Mouse (Mus musculus) ZHBTc4 (cell line): ENCODE measurements around the gene Rin1.
"Not testable (repeated sequence)": the region's sequence is repeated elsewhere in the genome, so short reads cannot be mapped to it uniquely, and the experiment has no call there.

Experiments used
- DNase-seq: peaks from one replicate; pipeline ENCODE4 v3.0.0-alpha.2; 2011; ENCODE audit warnings: low read depth, low spot score

Rin1 gene

DNA sequence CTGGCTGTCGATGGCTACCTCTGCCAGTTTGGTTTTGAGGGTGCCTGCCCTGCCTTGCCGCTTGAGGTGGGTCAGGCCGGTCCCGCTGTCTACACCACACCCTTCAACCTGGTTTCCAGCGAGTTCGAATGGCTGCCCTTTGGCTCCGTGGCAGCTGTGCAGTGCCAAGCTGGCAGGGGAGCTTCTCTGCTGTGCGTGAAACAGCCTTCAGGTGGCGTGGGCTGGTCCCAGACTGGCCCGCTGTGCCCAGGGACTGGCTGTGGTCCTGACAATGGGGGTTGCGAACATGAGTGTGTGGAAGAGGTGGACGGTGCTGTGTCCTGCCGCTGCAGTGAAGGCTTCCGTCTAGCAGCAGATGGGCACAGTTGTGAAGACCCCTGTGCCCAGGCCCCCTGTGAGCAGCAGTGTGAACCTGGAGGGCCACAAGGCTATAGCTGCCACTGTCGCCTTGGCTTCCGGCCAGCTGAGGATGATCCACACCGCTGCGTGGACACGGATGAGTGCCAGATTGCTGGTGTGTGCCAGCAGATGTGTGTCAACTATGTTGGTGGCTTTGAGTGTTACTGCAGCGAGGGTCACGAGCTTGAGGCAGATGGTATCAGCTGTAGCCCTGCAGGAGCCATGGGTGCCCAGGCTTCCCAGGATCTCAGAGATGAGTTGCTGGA is 18.4 kb downstream of the Rin1 start:
- DNase-seq, result no peak

DNA sequence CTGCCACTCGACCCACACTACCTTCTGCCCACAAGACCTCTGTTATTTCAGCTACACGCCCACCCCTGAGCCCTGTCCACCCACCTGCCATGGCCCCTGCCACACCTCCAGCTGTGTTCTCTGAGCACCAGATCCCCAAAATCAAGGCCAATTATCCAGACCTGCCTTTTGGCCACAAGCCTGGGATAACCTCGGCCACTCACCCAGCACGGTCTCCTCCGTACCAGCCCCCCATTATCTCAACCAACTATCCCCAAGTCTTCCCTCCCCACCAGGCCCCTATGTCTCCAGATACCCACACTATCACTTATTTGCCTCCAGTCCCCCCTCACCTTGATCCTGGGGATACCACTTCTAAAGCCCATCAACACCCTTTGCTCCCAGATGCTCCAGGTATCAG is 19.2 kb downstream of the Rin1 start:
- no peak for DNase-seq

DNA sequence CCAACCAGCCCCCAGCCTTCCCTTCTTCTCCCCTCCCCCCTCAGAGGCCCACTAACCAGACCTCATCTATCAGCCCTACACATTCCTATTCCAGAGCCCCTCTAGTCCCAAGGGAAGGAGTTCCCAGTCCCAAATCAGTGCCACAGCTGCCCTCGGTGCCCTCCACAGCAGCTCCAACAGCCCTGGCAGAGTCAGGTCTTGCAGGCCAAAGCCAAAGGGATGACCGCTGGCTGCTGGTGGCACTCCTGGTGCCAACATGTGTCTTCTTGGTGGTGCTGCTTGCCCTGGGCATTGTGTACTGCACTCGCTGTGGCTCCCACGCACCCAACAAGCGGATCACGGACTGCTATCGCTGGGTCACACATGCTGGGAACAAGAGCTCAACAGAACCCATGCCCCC is 19.7 kb downstream of the Rin1 start:
- DNase-seq, result no peak

DNA sequence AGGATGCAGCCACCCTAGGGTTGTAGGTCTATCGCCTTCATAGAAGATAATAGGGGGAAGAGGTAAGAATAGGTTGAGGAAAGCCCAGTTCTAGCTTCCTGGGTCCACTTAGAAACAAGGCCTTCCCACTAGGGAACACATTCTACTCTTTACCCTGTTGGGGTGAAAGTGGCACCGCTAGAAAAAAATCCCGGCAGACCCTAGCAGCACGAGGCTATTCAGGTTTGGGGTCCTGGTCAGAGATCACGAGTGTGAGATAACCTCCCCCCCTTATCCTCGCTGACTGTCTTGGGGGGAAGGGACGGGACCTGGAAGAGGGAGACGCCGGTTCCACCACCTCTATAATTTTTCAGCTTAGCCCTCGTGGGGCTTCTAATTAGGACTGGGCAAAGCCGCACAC is 20.8 kb downstream of the Rin1 start:
- no peak for DNase-seq

DNA sequence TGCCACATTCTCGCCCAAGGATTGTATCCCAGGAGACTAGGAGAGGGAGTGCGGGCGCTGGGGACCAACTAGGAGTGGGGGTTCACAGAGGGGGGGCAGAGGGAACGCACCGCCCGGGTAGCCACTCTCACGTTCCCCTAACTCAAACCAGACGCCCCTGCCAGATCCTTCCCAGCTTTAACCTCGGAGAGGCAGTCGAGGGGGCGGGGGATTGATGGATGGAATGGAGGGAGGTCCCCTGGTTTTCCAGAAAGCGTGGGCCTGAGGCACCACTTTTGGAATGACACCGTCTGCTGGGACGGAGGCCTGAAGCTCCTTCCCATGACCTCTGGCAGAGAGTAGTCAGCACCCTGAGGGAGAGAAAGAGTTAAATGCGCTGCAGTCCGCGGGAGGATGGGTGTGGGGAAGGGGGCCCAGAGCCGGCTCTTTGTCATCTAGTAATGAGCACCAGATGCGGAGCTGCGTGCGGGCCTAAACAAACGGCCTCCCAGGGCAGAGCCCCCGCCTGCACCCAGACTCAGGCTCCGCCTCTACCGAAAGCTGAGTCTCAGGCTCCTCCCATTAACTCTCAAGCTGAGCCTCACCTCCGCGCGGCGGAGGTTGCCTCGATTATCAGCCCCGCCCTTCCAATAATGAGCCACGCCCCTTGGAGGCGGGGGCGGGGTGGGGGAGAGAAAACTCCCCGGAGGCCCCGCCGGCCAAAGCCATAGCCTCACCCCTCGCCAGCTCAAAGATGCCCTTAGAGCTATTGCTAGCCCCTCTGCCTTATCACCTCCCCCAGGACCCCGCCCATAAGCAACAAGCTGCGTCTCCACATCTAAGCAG is 21.5 kb downstream of the Rin1 start:
- peak; percentile 98 for DNase-seq

DNA sequence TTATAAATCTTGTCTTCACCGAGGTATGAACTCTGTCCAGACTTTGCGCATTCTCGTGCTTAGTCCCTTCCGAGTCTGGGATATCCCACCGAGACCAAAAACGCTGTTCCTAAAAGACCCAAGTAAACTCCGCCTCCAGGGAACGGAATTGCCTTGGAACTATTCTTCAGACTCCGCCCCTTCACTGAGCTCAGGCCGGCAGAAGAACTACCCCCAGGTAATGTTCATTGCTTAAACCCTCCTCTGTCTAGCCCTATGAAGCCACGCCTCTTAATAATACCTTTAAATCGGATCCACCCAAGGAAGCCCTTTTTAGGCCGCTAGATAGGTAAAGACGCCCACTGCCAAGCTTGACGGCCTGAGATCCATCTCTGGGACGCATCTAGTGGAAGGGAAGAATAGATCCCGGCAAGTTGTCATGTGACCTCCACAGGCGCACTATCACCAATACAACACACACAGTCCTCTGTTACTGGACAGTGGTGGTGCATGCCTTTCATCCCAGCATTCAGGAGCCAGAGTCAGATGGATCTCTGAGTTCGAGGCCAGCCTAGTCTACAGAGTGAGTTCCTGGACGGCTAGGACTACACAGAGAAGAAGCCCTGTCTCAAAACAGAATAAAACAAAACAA is 22.2 kb downstream of the Rin1 start:
- DNase-seq, result peak; percentile 90

DNA sequence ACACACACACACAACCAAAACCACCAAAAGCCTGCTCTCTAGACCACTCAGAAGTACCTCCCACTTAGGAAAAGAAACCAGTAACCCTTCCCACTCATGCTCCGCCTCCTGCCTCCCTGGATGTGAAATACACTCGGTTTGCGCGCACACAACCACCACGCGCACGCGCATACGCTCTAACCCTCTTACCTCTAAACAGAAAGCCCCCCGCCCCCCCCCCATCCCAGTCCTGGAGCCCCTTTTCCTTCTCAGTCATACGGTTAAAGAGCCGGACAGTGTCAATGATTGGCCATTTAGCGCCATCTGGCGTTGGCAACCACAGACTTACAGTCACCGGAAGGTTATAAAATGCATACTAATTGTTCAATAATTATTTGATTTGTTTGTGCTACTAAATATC is 22.7 kb downstream of the Rin1 start:
- DNase-seq, result peak; percentile 88

DNA sequence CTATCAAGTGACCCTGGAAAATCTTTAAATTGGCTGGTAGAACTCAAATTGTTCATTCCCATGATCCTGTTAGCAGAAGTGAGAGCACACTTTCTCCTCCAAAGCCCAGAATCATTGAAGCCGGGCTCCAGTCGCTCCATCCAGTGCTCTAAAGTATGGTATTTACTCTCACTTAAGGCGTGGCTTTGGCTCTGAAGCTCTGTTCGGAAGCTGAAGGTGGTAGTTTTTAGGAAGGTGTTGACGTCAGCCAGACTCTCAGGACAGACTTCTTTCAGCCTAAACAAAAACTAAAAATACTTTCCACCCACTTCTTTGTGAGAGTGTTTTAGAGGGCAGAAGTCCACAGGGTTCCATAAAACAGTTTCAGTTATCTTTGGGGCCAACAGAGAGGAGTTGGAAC is 23.2 kb downstream of the Rin1 start:
- no peak for DNase-seq

DNA sequence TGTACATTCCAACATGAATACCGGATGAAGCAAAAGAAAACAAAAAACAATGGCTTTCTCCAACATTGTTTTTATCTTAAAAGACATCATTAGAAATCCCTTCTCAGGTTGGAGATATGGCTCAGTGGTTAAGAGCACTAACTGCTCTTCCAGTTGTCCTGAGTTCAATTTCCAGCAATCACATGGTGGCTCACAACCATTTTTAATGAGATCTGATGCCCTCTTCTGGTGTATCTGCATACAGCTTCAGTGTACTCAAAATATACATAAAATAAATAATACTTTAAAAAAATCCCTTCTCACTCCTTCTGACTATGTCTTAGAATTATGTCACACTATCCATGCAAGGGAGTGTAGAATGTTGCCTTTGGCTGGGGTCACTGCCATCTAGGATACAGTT is 29.0 kb downstream of the Rin1 start:
- DNase-seq, result no peak

DNA sequence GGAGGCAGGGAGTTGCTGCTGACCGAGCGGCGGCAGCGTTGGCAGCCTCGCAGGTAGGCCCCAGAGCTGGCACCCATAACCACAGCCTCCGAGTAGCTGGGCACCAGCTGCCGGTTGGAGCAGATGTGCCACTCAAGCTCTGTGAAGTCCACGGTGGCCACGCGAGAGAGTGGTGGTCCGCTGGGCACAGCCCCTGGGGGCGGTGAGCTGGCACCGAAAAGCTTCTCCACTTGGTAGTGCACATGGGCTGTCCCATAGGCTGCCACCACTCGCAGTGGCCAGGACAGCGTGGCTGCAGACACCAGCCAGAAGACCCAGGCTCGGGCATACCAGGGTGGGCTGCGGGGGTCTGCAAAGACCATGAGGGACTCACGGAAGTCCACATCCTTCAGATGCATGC is 31.7 kb downstream of the Rin1 start:
- no peak for DNase-seq

DNA sequence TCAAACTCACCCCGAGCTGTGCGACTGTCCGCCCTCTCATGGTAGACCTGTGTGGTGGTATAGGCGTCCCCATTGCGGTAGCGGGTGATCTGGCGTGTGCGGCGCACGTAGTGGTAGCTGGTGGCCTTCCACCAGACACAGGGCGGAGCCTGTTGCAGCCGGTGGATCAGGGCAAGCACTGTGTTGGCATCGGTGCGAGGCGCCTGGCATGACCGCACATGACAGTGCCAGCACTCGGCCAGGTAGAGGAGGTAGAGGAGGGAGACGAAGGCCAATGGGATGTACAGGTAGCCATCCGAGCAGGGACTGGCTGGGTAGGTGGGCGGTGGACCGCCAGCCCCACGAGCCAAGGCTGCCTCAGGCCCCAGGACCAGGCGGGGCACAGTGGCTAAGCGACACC is 32.3 kb downstream of the Rin1 start:
- DNase-seq, result peak; percentile 61

DNA sequence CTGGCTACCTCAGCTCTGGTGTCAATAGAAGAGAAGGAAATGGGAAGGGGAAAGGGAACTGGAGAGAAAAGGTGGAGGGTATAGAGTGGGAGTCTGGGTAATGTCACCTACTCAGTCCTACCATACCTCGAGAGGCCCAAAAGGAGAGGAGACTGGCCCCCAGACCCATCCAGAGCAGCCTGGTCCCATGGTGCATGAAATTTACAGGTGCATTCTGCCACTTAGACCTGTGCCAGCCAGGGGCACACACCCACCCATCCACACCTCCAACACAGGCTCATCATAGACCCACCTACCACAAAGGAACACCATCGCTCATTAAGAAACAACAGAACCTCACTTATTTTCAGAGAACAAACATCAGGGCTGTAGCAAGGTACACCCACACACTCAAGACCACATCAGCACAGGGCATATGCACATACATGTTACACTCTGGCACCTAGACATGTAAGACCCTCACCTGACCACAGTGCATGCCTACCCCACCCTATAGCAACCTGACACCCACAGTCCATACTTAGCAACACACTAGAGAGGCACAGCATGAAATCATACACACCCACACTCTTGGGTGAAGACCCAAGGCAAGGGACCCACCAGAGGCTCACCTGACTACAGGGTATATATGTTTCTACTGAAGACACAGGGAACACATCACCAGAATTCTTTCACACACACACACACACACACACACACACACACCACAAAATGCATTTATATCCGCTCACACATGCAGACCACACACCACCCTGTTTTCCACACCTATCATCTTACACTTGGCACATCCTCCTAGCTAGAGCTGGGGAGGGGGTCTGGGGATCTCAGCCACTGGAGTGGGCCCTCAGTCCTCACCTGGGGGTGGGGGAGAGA is 33.9 kb downstream of the Rin1 start:
- DNase-seq, result no peak

DNA sequence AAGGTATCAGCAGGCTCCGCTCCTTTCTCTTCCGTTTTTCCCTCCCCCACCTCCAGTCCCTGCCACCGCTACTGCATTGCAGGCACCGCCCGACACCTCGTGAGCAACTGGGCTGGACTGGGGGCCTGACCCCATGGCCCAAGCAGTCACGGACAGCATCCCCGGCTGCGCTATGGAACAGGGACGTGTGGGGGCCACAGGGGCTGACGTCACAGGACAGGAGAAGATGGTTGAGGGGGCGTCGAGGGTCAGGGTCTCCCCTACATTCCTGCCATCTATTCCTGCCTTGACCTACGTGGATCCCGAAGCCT is 34.5 kb downstream of the Rin1 start:
- no peak for DNase-seq

DNA sequence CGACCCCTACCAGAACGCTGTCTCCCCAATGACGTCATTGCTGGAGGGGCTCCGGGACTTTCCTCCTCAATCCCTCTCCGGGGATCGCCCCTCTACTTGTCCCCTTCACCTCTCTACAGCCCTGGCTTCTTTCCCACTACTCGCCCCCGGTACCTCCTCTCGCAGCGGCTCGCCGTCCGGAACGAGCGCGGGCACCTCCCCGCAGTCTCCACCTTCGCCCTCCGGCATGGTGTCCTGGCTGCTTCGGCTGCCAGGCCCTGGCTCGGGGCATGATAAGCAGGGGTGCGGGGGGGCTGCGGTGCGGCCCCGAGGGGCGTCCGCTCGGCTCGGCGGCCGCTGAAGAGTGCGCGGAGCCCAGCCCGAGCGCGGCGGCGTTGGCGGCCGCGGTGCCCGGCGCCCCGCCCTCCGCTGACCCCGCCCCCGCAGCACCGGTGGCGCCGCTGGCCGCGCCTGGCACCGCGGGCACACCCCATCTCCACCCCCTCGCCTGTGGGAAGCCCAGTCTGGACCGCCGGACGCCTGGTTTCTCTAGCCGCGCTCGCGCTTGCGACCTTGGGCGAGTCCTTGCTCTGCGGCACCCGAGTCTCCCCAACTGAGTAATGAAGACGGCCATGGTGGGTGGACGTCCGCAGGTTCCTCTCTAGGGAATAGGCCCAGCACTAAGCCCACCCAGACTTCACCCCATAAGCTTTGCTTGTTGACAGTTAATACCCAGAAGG is 35.0 kb downstream of the Rin1 start, which contains the start of gene Tmem151a:
Gene Tmem151a (minus strand): TSS at position 387 of the 719 bp plus-strand sequence.
- peak; percentile 16 for DNase-seq

DNA sequence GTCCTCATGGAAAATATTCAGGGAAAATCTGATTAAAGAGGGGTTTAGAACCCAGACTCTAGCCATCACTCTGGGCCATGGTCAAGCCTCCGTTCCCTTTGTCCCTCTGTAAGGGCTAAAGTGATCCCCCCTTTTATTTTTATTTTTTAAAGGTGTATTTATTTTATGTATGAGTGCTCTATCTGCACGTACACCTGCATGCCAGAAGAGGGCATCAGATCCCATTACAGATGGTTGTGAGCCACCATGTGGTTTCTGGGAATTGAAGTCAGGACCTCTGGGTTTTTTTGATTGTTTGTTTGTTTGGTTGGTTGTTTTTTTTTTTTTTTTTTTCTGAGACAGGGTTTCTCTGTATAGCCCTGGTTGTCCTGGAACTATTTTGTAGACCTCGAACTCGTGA is 36.3 kb downstream of the Rin1 start:
- DNase-seq, result not testable (repeated sequence)

DNA sequence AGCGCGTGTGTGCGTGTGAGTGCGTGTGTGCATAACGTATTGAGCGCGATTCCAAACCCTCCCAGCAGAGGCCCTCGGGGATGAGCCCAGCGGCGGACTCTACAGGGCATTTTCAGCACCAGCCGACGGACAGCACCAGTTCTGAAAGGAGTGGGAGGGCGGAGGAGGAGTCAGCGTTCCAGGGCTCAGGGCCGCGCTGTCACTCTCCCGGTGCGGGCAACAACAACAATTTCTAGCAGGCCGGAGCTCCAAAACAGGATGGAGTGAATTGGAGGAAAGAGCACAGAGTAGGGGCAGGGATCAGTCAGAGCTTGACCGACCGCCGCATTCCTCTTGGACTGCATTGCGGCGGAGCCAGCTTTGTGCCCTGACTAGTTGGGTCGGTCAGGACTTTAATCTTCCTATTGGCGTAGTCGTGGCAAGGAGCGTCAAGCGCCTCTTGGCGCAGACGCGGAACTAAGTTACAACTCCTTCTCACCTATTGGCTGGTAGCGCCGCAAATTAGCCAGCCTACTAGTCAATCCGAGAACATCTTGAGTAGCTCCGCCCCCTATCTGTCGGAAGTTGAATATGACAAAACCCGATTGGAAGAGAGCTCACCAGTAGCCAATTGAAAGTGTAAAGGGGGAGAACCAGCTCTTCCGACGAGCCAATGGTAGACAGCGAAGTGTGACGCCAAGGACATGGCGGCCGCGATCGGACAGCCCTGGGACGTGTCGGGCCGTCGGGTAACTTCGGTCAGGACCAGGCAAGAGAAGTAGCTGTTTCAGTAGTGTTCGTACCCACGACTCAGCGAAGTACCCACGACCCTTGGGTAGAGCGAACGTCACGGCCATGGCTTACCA is 37.8 kb downstream of the Rin1 start, which contains the start of gene Yif1a:
Gene Yif1a (plus strand): TSS at position 655 of the 845 bp plus-strand sequence.
- DNase-seq, result peak; percentile 99

DNA sequence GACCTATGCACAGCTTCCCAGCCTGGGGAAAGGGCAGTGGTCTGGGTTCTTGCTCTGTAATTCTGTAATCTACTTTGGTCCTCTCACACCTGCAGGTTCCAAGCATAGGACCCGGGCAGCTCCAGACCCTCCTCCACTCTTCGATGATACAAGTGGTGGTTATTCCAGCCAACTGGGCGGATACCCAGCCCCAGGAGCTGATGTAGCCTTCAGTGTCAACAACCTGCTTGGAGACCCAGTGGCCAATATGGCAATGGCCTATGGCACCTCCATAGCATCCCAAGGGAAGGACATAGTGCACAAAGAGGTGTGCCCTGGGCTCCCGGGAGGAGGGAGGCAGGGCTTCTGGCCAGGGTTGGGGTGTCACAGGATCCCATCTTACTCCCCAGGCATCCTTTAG is 39.0 kb downstream of the Rin1 start:
- no peak for DNase-seq

DNA sequence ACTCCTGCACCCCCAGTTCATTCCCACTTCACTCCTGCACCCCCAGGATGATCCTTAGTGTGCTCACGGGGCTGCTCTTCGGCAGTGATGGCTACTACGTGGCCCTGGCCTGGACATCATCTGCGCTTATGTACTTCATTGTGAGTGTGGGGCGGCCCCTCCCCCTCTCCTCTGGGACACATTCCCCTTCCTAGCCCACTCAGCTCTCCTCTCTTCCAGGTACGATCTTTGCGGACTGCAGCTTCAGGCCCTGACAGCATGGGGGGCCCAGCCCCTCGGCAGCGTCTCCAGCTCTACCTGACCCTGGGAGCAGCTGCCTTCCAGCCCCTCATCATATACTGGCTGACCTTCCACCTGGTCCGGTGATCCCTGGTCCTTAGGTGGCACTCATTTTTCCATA is 41.8 kb downstream of the Rin1 start:
- DNase-seq, result no peak

DNA sequence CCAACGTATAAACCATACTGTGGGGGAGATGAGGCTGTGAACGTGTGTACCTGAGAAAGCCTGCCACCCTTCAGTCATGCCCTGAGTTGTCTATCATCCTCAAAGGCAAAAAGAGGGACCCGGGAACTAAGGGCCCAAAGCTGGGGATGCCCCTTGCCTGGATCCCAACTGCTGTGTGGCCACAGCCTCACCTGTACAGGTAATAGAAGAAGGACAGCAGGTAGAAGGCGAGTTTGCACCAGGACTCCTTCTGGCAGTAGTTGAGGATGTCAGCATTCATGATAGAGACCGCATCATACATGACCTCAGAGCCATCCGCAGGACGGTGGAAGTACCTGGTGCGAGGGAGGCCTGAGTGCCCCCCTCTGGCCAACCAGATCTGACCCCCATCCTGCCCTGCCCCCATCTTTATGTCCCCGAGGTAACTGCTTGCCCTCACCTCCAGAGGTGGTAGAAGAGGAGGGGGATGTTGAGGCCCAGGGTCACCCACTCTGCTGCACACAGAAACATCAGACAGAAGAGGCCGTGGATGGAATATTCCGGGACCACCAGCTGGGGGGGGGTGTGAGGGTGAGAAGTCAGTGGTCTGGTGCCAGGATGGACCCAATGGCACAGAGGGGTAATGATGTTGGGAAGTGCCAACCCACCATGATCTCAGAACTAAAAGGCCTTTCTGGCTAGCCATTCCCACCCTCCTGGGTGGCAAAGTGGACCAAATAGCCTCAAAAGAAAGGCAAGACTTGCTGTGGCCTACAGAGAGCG is 43.4 kb downstream of the Rin1 start:
- no peak for DNase-seq

DNA sequence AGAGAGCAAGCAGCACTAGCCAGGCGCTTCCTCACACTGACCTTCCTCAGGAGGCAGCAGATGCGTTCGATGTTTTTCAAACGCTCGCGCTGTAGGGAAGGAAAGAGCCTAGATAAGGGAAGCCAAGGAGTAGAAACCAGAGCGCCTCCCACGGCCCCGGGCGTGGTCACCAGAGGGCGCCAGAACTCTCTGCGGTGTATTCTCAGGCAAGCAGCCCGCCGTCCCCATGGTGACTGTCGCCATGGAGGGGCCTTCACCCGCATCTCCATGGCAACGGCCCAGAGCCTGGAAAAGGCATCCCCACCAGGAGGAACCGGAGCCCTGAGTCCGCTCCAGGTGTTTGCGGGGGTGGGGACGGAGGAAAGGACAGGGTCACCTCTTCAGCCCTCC is 44.0 kb downstream of the Rin1 start:
- DNase-seq, result peak; percentile 97
